Mouse (Mus musculus) embryonic facial prominence, embryonic 11.5 days (tissue): ENCODE measurements around the gene Hmgcl. TPM values are rescaled to one million over a fixed set of nuclear protein-coding genes. Genes with fewer than 3 reads are reported as not detected.

Experiments used
- ATAC-seq: fragments of 200-750 bp; cut with Nextera tagmentation; replicated peaks from 2 replicates; pipeline ENCODE4 v1.8.0; 2017; ENCODE audit warnings: low read depth; ENCODE audit not compliant: insufficient number of reproducible peaks, low FRiP score, low TSS enrichment
- DNase-seq: peaks from one replicate; pipeline ENCODE4 v3.0.0-alpha.2; 2015; ENCODE audit warnings: low spot score
- H3K27ac ChIP-seq: fragments of 300-500 bp; sonication (generic); replicated peaks from 2 replicates; pipeline ENCODE4 v1.5.1; 2014; ENCODE audit warnings: mild to moderate bottlenecking, low read depth, low read length, control low read depth
- H3K27me3 ChIP-seq: fragments of 300-500 bp; sonication (generic); 2 replicates; pipeline ENCODE4 v1.6.1; 2014; ENCODE audit warnings: mild to moderate bottlenecking, low read length, moderate library complexity, mixed read lengths; ENCODE audit not compliant: control insufficient read depth, insufficient read depth
- H3K36me3 ChIP-seq: fragments of 300-500 bp; sonication (generic); replicated peaks from 2 replicates; pipeline ENCODE4 v1.6.1; 2014; ENCODE audit warnings: low read depth, mild to moderate bottlenecking, low read length, moderate library complexity, mixed read lengths; ENCODE audit not compliant: control insufficient read depth, insufficient read depth
- H3K4me1 ChIP-seq: fragments of 300-500 bp; sonication (generic); 2 replicates; pipeline ENCODE4 v1.6.1; 2014; ENCODE audit warnings: low read length, mixed read lengths; ENCODE audit not compliant: control insufficient read depth, insufficient read depth
- H3K4me2 ChIP-seq: fragments of 300-500 bp; sonication (generic); 2 replicates; pipeline ENCODE4 v1.6.1; 2014; ENCODE audit warnings: low read depth, mild to moderate bottlenecking, control low read depth, low read length, moderate library complexity
- H3K4me3 ChIP-seq: fragments of 300-500 bp; sonication (generic); 2 replicates; pipeline ENCODE4 v1.5.1; 2014; ENCODE audit warnings: low read depth, low read length, control low read depth
- H3K9ac ChIP-seq: fragments of 300-500 bp; sonication (generic); replicated peaks from 2 replicates; pipeline ENCODE4 v1.6.1; 2014; ENCODE audit warnings: mild to moderate bottlenecking, control low read depth, low read length
- H3K9me3 ChIP-seq: fragments of 300-500 bp; sonication (generic); replicated peaks from 2 replicates; pipeline ENCODE4 v1.6.1; 2016; ENCODE audit warnings: mild to moderate bottlenecking, low read length, inconsistent platforms, mixed read lengths; ENCODE audit not compliant: control insufficient read depth
- WGBS: fragments of 180-500 bp; shearing (Covaris S2); extraction: QIAGEN DNeasy Blood & Tissue Kit; methylation state at CpG from one replicate; pipeline ENCODE4 v1.1.7; 2014; 5-methylcytosine and 5-hydroxymethylcytosine counted together
- polyA plus RNA-seq: library from polyadenylated mRNA; unstranded; fragments of >200 nt; fragmentation: Nextera tagmentation; extraction: Ambion mirVana; gene quantifications from 2 replicates; pipeline ENCODE4 v1.2.1, GENCODE M21; 2014

The Hmgcl gene
- polyA plus RNA-seq, 1 experiment from 2014 or later = 67.0 TPM

DNA sequence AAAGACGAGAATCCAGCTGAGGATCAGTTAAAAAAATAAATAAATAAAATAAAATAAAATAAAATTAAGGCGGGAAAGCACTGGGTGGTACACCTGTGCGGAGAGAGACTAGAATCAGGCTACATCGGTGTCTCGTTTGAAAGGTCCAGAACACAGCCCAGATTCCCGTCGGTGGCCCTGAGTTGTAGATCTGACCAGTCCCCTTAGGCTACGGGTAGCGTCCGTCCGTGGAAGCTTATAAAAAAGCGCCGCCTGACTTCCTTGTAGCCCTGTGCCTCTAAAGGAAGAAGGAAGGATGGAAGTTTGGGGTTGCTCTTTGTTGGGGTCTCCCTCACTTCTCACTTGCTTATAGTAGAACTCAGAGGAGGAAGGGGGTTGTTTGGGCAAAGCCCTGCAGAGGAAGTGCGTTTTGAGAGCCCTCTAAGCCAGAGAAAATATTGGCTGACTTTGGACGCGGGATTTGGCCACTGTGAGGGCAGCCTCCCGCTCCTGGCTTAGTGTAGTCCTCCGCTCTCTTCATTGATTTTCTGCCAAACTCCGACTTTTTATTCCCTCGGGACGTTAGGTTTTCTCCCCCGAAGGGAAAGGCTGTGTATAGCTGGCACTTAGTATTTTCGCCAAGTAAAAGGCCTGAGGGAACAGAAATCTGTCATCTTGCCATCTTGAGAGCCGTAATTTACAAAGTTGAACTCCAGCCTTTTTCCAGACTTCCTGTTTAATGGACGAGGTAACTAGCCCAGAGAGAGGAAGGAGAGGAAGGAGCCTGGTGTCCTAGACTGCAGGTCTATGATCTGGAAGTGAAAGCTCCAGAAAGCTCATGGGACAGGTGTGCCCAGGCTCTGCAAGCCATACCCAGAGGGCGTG is 24.8 kb upstream of the Hmgcl start:
- no peak overlapping the region for H3K27ac ChIP-seq
- H3K4me2 ChIP-seq = peak overlapping the region; percentile 92
- H3K4me3 ChIP-seq = peak overlapping the region; percentile 68
- no peaks in the 10 kb centered on the region; the same call in 1 of the 2 replicates for H3K36me3 ChIP-seq
- no peaks in the 10 kb centered on the region for H3K27me3 ChIP-seq
- H3K4me1 ChIP-seq = peaks cover 2% of the 10 kb centered on the region; the same call in 1 of the 2 replicates
- H3K9ac ChIP-seq = peak overlapping the region; percentile 82
- DNase-seq (peak; percentile 13), ATAC-seq (no peak; the same call in 1 of the 2 replicates)
- WGBS = 9% methylated on average over 26 of the region's 26 CpGs
- H3K9me3 ChIP-seq = no peaks in the 10 kb centered on the region

GRCm38 (mm10) chr4:135922190-135922589 is 24.1 kb upstream of the Hmgcl start:
- no peaks in the 10 kb centered on the region for H3K27me3 ChIP-seq
- WGBS = 95% methylated on average over 1 of the region's 1 CpGs
- no peaks in the 10 kb centered on the region for H3K9me3 ChIP-seq
- no peak for DNase-seq
- no peak overlapping the region for H3K4me3 ChIP-seq
- H3K4me2 ChIP-seq = no peak overlapping the region; the same call in 1 of the 2 replicates
- ATAC-seq = no peak
- H3K36me3 ChIP-seq = no peaks in the 10 kb centered on the region; the same call in 1 of the 2 replicates
- H3K9ac ChIP-seq = no peak overlapping the region; the same call in 1 of the 2 replicates
- peaks cover 2% of the 10 kb centered on the region; the same call in 1 of the 2 replicates for H3K4me1 ChIP-seq
- H3K27ac ChIP-seq = no peak overlapping the region

DNA sequence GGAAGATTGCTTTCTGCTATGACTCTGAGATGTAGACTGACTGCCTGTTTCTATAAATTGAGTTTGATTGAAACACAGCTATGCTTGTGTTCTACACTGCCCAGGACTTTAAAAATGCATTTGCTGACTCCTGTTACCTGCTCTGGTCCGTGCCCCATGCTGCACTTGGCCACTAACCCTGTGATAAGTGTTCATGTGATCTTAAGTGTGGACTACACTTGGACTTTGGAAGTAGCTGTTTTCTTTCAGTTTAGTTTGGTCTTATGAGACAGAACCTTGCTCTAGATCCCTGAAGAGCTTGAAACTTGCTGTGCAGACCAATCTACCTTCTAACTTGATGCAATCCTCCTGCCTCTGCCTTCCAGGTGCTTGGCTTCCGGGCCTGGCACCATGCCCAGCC is 21.8 kb upstream of the Hmgcl start:
- H3K4me3 ChIP-seq = no peak overlapping the region
- no peaks in the 10 kb centered on the region; the same call in 1 of the 2 replicates for H3K36me3 ChIP-seq
- no peak overlapping the region for H3K4me2 ChIP-seq
- H3K27me3 ChIP-seq = no peaks in the 10 kb centered on the region
- no peak for ATAC-seq
- 91% methylated on average over 2 of the region's 2 CpGs for WGBS
- H3K4me1 ChIP-seq = peaks cover 2% of the 10 kb centered on the region; the same call in 1 of the 2 replicates
- no peak overlapping the region for H3K9ac ChIP-seq
- no peak for DNase-seq
- H3K9me3 ChIP-seq = no peaks in the 10 kb centered on the region
- H3K27ac ChIP-seq = no peak overlapping the region

DNA sequence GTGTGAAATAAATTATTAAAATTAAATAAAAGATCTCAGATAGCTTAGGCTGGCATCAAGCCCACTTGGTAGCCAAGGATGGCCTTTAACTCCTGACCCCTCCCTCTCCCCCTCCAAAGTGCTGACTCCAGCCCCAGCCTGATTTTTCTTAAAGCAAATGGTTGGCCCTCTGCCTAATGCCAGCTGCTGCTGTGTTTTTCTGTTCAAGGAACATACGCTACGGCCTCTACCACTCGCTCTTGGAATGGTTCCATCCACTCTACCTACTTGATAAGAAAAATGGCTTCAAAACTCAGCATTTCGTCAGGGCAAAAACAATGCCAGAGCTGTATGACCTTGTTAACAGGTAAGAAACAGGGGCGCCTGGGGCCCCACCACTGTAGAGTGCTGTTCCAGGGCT is 20.9 kb upstream of the Hmgcl start:
- DNase-seq (no peak), ATAC-seq (no peak)
- no peak overlapping the region for H3K4me3 ChIP-seq
- no peaks in the 10 kb centered on the region; the same call in 1 of the 2 replicates for H3K36me3 ChIP-seq
- no peak overlapping the region for H3K4me2 ChIP-seq
- no peaks in the 10 kb centered on the region for H3K9me3 ChIP-seq
- H3K27ac ChIP-seq = no peak overlapping the region
- peaks cover 2% of the 10 kb centered on the region; the same call in 1 of the 2 replicates for H3K4me1 ChIP-seq
- H3K27me3 ChIP-seq = no peaks in the 10 kb centered on the region
- 82% methylated on average over 5 of the region's 5 CpGs for WGBS
- no peak overlapping the region for H3K9ac ChIP-seq

- Histone ChIP-seq H3K4me3 (no peak overlapping the region), H3K9me3 (no peaks in the 10 kb centered on the region), H3K9ac (no peak overlapping the region), H3K27me3 (no peaks in the 10 kb centered on the region), H3K4me2 (no peak overlapping the region), H3K4me1 (peaks cover 2% of the 10 kb centered on the region; the same call in 1 of the 2 replicates), H3K27ac (no peak overlapping the region), H3K36me3 (no peaks in the 10 kb centered on the region; the same call in 1 of the 2 replicates)
- WGBS = 85% methylated on average over 10 of the region's 10 CpGs
- ATAC-seq (no peak), DNase-seq (no peak)
Observed at GRCm38 (mm10) chr4:135926195-135926808, 19.9 kb upstream of the Hmgcl start.

GRCm38 (mm10) chr4:135926861-135927260 is 19.4 kb upstream of the Hmgcl start:
- no peaks in the 10 kb centered on the region; the same call in 1 of the 2 replicates for H3K36me3 ChIP-seq
- H3K9me3 ChIP-seq = no peaks in the 10 kb centered on the region
- WGBS = 89% methylated on average over 3 of the region's 3 CpGs
- no peak for DNase-seq
- no peak overlapping the region for H3K9ac ChIP-seq
- no peak overlapping the region for H3K4me3 ChIP-seq
- no peak overlapping the region for H3K27ac ChIP-seq
- H3K4me1 ChIP-seq = peaks cover 1% of the 10 kb centered on the region; the same call in 1 of the 2 replicates
- ATAC-seq = no peak
- no peak overlapping the region for H3K4me2 ChIP-seq
- H3K27me3 ChIP-seq = no peaks in the 10 kb centered on the region

DNA sequence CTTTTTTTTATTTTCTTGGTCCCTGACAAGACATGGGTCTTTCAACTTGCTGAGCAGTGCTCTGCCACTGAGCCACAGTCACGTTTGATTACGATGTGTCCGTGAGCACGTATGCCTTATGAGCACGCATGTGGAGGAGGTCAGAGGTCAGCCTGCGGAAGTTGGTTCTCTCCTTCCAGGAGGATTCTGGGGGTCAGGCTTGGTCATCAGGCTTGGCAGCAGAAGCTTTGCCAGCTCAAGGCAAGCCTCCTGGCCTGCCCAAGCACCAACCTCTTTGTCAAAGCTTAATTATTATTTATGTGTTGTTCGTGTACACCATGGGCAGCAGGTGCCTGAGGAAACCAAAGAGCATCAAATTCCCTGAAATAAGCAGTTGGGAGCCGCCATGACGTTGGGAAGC is 17.9 kb upstream of the Hmgcl start:
- Histone ChIP-seq H3K4me2 (no peak overlapping the region), H3K4me1 (no peaks in the 10 kb centered on the region), H3K9ac (no peak overlapping the region), H3K9me3 (no peaks in the 10 kb centered on the region), H3K27me3 (no peaks in the 10 kb centered on the region), H3K27ac (no peak overlapping the region), H3K4me3 (no peak overlapping the region), H3K36me3 (no peaks in the 10 kb centered on the region; the same call in 1 of the 2 replicates)
- no peak for DNase-seq
- 79% methylated on average over 9 of the region's 9 CpGs for WGBS
- ATAC-seq = no peak

- H3K4me1 ChIP-seq = no peaks in the 10 kb centered on the region
- no peaks in the 10 kb centered on the region for H3K27me3 ChIP-seq
- ATAC-seq = no peak
- DNase-seq = no peak
- H3K9ac ChIP-seq = no peak overlapping the region
- WGBS = 85% methylated on average over 5 of the region's 5 CpGs
- no peak overlapping the region for H3K27ac ChIP-seq
- H3K4me2 ChIP-seq = no peak overlapping the region
- H3K4me3 ChIP-seq = no peak overlapping the region
- no peaks in the 10 kb centered on the region for H3K9me3 ChIP-seq
- H3K36me3 ChIP-seq = no peaks in the 10 kb centered on the region; the same call in 1 of the 2 replicates
Observed at GRCm38 (mm10) chr4:135929405-135929804, 16.8 kb upstream of the Hmgcl start.
